Mouse (Mus musculus) hematopoietic stem cell, adult 5-6 weeks (primary cell): Measurements from ENCODE around the gene Erp44. TPM values are rescaled to one million over a fixed set of nuclear protein-coding genes. Genes with fewer than 3 reads are reported as not detected.

Source experiments
- ATAC-seq, 2 experiments: fragments of 125-278 bp in 1 of 2; replicated peaks in 1 of 2; 2 replicates each; pipeline ENCODE4 v1.8.0; 2016 to 2017; ENCODE audit warnings: inconsistent platforms in 2 of 2, mild to moderate bottlenecking in 2 of 2, moderate number of reproducible peaks in 2 of 2, low read depth in 1 of 2, moderate TSS enrichment in 1 of 2; ENCODE audit not compliant: low FRiP score in 2 of 2, poor library complexity in 2 of 2, severe bottlenecking in 2 of 2, insufficient read depth in 1 of 2, low TSS enrichment in 1 of 2
- total RNA-seq: library from RNA; stranded (forward); fragments of 172-1452, 232-1000 nt; gene quantifications from 2 replicates; pipeline ENCODE4 v1.2.3, GENCODE M21; 2017

Gene Erp44
- total RNA-seq, 1 experiment from 2014 or later = 69.9 TPM

GRCm38 (mm10) chr4:48253266-48253665, 26.1 kb downstream of the Erp44 start:
- ATAC-seq = peak; percentile 32 to 62; a peak in 2 of 4 replicates

- ATAC-seq = no peak
Observed at GRCm38 (mm10) chr4:48244280-48244679, 35.1 kb downstream of the Erp44 start.

GRCm38 (mm10) chr4:48243737-48244136, 35.6 kb downstream of the Erp44 start:
- no peak for ATAC-seq

GRCm38 (mm10) chr4:48242482-48242881, 36.9 kb downstream of the Erp44 start:
- ATAC-seq = no peak

GRCm38 (mm10) chr4:48239046-48239445, 40.3 kb downstream of the Erp44 start:
- no peak for ATAC-seq

GRCm38 (mm10) chr4:48236721-48237120, 42.6 kb downstream of the Erp44 start:
- no peak for ATAC-seq

GRCm38 (mm10) chr4:48226800-48227199, 52.6 kb downstream of the Erp44 start:
- no peak for ATAC-seq

GRCm38 (mm10) chr4:48225604-48226003, 53.8 kb downstream of the Erp44 start:
- no peak for ATAC-seq

GRCm38 (mm10) chr4:48225173-48225572, 54.2 kb downstream of the Erp44 start:
- peak; percentile 65 to 69; a peak in 3 of 4 replicates for ATAC-seq

- ATAC-seq = no peak
Observed at GRCm38 (mm10) chr4:48203564-48203963, 75.8 kb downstream of the Erp44 start.

- ATAC-seq = no peak
Observed at GRCm38 (mm10) chr4:48198447-48198846, 80.9 kb downstream of the Erp44 start.

GRCm38 (mm10) chr4:48197925-48198324, 81.4 kb downstream of the Erp44 start:
- no peak for ATAC-seq

GRCm38 (mm10) chr4:48182115-48182806, 97.1 kb downstream of the Erp44 start:
- ATAC-seq = peak in 1 of 2 experiments; percentile 22; a peak in 2 of 4 replicates

GRCm38 (mm10) chr4:48181366-48181765, 98.0 kb downstream of the Erp44 start:
- no peak for ATAC-seq

GRCm38 (mm10) chr4:48180922-48181321, 98.4 kb downstream of the Erp44 start:
- no peak for ATAC-seq

GRCm38 (mm10) chr4:48175666-48176065, 103.7 kb downstream of the Erp44 start:
- no peak for ATAC-seq

GRCm38 (mm10) chr4:48163851-48164250, 115.5 kb downstream of the Erp44 start:
- no peak for ATAC-seq

- no peak for ATAC-seq
Observed at GRCm38 (mm10) chr4:48160386-48160785, 119.0 kb downstream of the Erp44 start.

- ATAC-seq = no peak
Observed at GRCm38 (mm10) chr4:48155864-48156263, 123.5 kb downstream of the Erp44 start.
